Mouse (Mus musculus): ENCODE results near the gene Smarcd3. TPM values are rescaled to one million over a fixed set of nuclear protein-coding genes. Genes with fewer than 3 reads are reported as not detected.

The Smarcd3 gene
- total and polyA plus RNA-seq, 2 experiments from 2014 or later, result 33.9 to 79.2 TPM

DNA sequence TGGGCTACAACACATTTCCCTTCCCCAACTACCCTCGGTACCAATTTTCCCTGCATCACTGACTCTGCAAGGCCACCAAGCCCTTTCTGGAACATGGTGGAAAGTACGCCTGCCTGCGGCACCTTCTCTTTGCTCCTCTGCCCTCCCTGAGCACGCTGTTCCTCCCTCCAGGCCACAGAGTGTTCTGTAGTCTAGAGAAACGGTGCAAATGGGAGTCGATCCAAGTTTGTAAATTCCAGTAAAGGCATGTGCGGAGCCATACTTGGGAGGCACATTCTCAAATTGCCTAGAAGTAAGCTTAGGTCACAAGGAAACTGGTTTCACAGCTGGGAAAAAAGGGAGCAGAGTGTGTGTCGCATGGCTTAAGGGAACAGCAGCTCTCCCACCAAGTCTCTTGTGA, 4.1 kb downstream of the Smarcd3 start:
- Histone ChIP-seq H3K27me3 (ENCODE audit: control insufficient read depth, insufficient read depth, low read length) (peaks cover 28% of the 10 kb centered on the region), H3K36me3 (replicated peaks; ENCODE audit: control insufficient read depth, insufficient read depth, low read length) (no peaks in the 10 kb centered on the region), H3K4me3 (ENCODE audit: low read depth, low read length) (no peak overlapping the region), H3K27ac (ENCODE audit: low read depth) (no peak overlapping the region), H3K9me3 (replicated peaks; ENCODE audit: control insufficient read depth, low read length) (no peaks in the 10 kb centered on the region), H3K4me2 (ENCODE audit: low read depth, low read length) (no peak overlapping the region), H3K9ac (replicated peaks; ENCODE audit: low read depth, low read length) (no peak overlapping the region), H3K4me1 (ENCODE audit: control insufficient read depth, insufficient read depth) (peaks cover 7% of the 10 kb centered on the region)
- WGBS, result 50% methylated on average over 8 of the region's 8 CpGs
- no peak for TF ChIP-seq EP300 (IDR thresholded peaks at IDR 0.05; ENCODE audit: low read depth)
- TF ChIP-seq CTCF (IDR thresholded peaks at IDR 0.05; ENCODE audit: low read depth), result no peak
- DNase-seq (ENCODE audit: low spot score) (no peak), ATAC-seq (ENCODE audit: insufficient read depth, low read depth) (0 out of 2 replicates have a peak, but pooled peaks have one; percentile 26)

GRCm38 (mm10) chr5:24618921-24619320, 5.3 kb downstream of the Smarcd3 start:
- Histone ChIP-seq H3K4me2 (ENCODE audit: low read depth, low read length) (no peak overlapping the region), H3K27ac (ENCODE audit: low read depth) (no peak overlapping the region), H3K4me1 (ENCODE audit: control insufficient read depth, insufficient read depth) (no peaks in the 10 kb centered on the region), H3K27me3 (ENCODE audit: control insufficient read depth, insufficient read depth, low read length) (peaks cover 22% of the 10 kb centered on the region), H3K36me3 (replicated peaks; ENCODE audit: control insufficient read depth, insufficient read depth, low read length) (no peaks in the 10 kb centered on the region), H3K9me3 (replicated peaks; ENCODE audit: control insufficient read depth, low read length) (no peaks in the 10 kb centered on the region), H3K9ac (replicated peaks; ENCODE audit: low read depth, low read length) (no peak overlapping the region), H3K4me3 (ENCODE audit: low read depth, low read length) (no peak overlapping the region)
- no peak for DNase-seq (ENCODE audit: low spot score)
- TF ChIP-seq CTCF (IDR thresholded peaks at IDR 0.05; ENCODE audit: low read depth) (no peak), EP300 (IDR thresholded peaks at IDR 0.05; ENCODE audit: low read depth) (no peak)
- WGBS, result 72% methylated on average over 3 of the region's 3 CpGs
- ATAC-seq (ENCODE audit: insufficient read depth, low read depth), result no peak

DNA sequence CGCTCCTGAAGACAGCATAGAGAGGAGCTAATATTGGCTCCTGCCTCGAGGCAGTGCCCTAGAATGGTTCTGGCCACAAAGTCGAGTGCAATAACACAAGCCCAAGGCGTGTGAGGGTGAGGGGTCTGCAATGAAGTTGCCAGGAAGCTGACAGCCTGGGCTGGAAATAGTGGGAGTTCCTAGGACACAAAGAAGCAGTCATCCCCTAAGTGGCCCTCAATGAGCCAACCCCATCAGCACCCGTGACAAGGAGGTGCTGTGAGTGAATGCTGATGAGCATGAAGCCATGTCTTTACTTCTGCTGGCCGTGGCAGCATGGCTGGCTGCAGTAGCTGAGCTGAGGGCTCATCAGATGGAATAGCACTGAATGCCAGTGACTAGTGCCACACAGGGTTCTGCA, 9.1 kb downstream of the Smarcd3 start:
- no peaks in the 10 kb centered on the region for H3K9me3 ChIP-seq (replicated peaks; ENCODE audit: control insufficient read depth, low read length)
- no peak overlapping the region for H3K9ac ChIP-seq (replicated peaks; ENCODE audit: low read depth, low read length)
- H3K27me3 ChIP-seq (ENCODE audit: control insufficient read depth, insufficient read depth, low read length), result no peaks in the 10 kb centered on the region
- ATAC-seq (ENCODE audit: insufficient read depth, low read depth), result no peak
- H3K4me2 ChIP-seq (ENCODE audit: low read depth, low read length), result no peak overlapping the region
- peaks cover 16% of the 10 kb centered on the region; the same call in 1 of the 2 replicates for H3K4me1 ChIP-seq (ENCODE audit: control insufficient read depth, insufficient read depth)
- H3K4me3 ChIP-seq (ENCODE audit: low read depth, low read length), result no peak overlapping the region
- no peak for TF ChIP-seq CTCF (IDR thresholded peaks at IDR 0.05; ENCODE audit: low read depth)
- TF ChIP-seq EP300 (IDR thresholded peaks at IDR 0.05; ENCODE audit: low read depth), result no peak
- no peak for DNase-seq (ENCODE audit: low spot score)
- no peaks in the 10 kb centered on the region for H3K36me3 ChIP-seq (replicated peaks; ENCODE audit: control insufficient read depth, insufficient read depth, low read length)
- 53% methylated on average over 6 of the region's 6 CpGs for WGBS
- no peak overlapping the region for H3K27ac ChIP-seq (ENCODE audit: low read depth)

DNA sequence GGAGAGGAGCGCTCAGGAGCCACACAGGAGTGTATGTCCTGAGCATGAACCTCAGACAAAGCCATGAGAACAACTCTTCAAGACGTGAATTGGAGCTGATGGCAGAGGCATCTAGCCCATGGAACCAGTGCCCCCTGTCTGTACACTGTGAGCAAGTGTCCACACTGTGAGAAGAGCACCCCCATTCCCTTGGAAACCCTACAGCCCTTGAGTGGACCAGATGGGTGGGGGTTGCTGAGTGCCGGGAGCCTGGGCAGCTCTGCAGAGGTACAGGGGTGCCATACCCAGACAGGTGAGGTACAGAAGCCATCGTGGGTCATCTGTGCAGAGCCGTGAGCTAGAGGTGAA, 11.9 kb downstream of the Smarcd3 start:
- Histone ChIP-seq H3K36me3 (replicated peaks; ENCODE audit: control insufficient read depth, insufficient read depth, low read length) (no peaks in the 10 kb centered on the region), H3K4me2 (ENCODE audit: low read depth, low read length) (no peak overlapping the region), H3K27me3 (ENCODE audit: control insufficient read depth, insufficient read depth, low read length) (no peaks in the 10 kb centered on the region), H3K27ac (ENCODE audit: low read depth) (no peak overlapping the region), H3K4me1 (ENCODE audit: control insufficient read depth, insufficient read depth) (peaks cover 26% of the 10 kb centered on the region), H3K9ac (replicated peaks; ENCODE audit: low read depth, low read length) (no peak overlapping the region; the same call in 1 of the 2 replicates), H3K9me3 (replicated peaks; ENCODE audit: control insufficient read depth, low read length) (no peaks in the 10 kb centered on the region), H3K4me3 (ENCODE audit: low read depth, low read length) (no peak overlapping the region)
- no peak for DNase-seq (ENCODE audit: low spot score)
- 61% methylated on average over 5 of the region's 5 CpGs for WGBS
- peak; percentile 14; the same call in 1 of the 2 replicates for ATAC-seq (ENCODE audit: insufficient read depth, low read depth)
- TF ChIP-seq EP300 (IDR thresholded peaks at IDR 0.05; ENCODE audit: low read depth), result no peak
- TF ChIP-seq CTCF (IDR thresholded peaks at IDR 0.05; ENCODE audit: low read depth), result peak; percentile 28; the same call in 1 of the 2 replicates

DNA sequence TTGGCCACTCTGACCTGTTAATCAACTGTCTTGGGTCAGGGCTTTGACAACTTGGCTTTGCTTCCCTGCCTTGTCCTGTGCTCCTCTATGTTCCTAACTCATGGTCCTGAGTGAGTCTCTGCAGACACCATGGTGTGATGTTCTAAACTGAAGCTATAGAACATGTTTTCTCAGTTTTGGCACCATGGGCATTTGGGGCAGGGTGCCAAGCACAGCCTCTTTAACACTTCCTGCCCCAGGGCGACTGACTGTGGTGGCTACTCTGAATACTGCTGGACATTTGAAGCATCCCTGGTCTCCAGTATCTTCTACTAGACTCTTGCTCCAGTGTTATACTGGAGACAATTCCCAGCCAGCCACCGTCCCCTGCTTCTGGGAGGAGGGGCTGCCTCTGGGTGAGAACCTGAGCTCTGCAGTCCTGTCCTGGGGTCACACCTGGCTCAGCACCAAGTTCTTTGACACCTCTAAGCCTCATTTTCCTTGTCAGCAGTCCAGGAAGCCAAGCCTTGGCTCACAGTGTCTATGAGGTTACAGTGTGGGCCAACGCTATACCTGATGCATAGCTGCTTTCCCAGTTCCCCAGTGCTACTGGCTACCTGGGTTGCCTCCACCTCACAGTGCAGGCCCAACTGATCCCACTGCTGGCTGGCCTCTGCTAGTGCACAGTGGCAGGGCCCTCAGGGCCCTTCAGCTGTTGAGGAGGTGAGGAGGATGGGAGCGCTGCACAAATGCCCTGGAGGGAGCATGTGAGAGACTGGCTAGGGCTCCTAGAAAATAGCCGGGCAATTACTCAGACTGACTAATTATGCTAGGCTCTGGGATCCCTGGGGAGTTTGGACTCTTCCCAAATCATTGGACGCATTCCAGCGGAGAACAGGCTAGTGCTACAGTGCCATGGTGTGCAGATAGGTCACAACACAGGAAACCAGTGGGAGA, 12.6 kb downstream of the Smarcd3 start:
- H3K4me3 ChIP-seq (ENCODE audit: low read depth, low read length), result no peak overlapping the region
- H3K27ac ChIP-seq (ENCODE audit: low read depth), result no peak overlapping the region
- TF ChIP-seq EP300 (IDR thresholded peaks at IDR 0.05; ENCODE audit: low read depth), result no peak
- no peak for TF ChIP-seq CTCF (IDR thresholded peaks at IDR 0.05; ENCODE audit: low read depth)
- H3K9me3 ChIP-seq (replicated peaks; ENCODE audit: control insufficient read depth, low read length), result no peaks in the 10 kb centered on the region
- ATAC-seq (ENCODE audit: insufficient read depth, low read depth) (peak; percentile 54), DNase-seq (ENCODE audit: low spot score) (no peak)
- no peaks in the 10 kb centered on the region for H3K27me3 ChIP-seq (ENCODE audit: control insufficient read depth, insufficient read depth, low read length)
- H3K36me3 ChIP-seq (replicated peaks; ENCODE audit: control insufficient read depth, insufficient read depth, low read length), result no peaks in the 10 kb centered on the region
- peaks cover 26% of the 10 kb centered on the region for H3K4me1 ChIP-seq (ENCODE audit: control insufficient read depth, insufficient read depth)
- 36% methylated on average over 7 of the region's 7 CpGs for WGBS
- no peak overlapping the region; the same call in 1 of the 2 replicates for H3K9ac ChIP-seq (replicated peaks; ENCODE audit: low read depth, low read length)
- H3K4me2 ChIP-seq (ENCODE audit: low read depth, low read length), result no peak overlapping the region
